Mouse (Mus musculus) forebrain, embryonic 10.5 days (tissue): ENCODE measurements around the gene Tmem184b. TPM values are rescaled to one million over a fixed set of nuclear protein-coding genes. Genes with fewer than 3 reads are reported as not detected.

ENCODE experiments used
- DNase-seq: peaks from one replicate; pipeline ENCODE4 v3.0.0-alpha.2; 2017; ENCODE audit warnings: low spot score; ENCODE audit errors: extremely low spot score
- H3K27ac ChIP-seq: fragments of 300-500 bp; sonication (generic); 2 replicates; pipeline ENCODE4 v1.5.1; 2016; ENCODE audit warnings: mild to moderate bottlenecking
- H3K27me3 ChIP-seq: fragments of 300-500 bp; sonication (generic); 2 replicates; pipeline ENCODE4 v1.6.1; 2016; ENCODE audit warnings: mild to moderate bottlenecking; ENCODE audit not compliant: poor library complexity, severe bottlenecking
- H3K36me3 ChIP-seq: fragments of 300-500 bp; sonication (generic); replicated peaks from 2 replicates; pipeline ENCODE4 v1.6.1; 2016; ENCODE audit warnings: mild to moderate bottlenecking, moderate library complexity
- H3K4me1 ChIP-seq: fragments of 300-500 bp; sonication (generic); 2 replicates; pipeline ENCODE4 v1.6.1; 2016
- H3K4me3 ChIP-seq: fragments of 300-500 bp; sonication (generic); 2 replicates; pipeline ENCODE4 v1.5.1; 2016; ENCODE audit warnings: mild to moderate bottlenecking, moderate library complexity
- H3K9me3 ChIP-seq: fragments of 300-500 bp; sonication (generic); 2 replicates; pipeline ENCODE4 v1.6.1; 2016; ENCODE audit warnings: mild to moderate bottlenecking, moderate library complexity
- WGBS: fragments of 180-500 bp; shearing (Covaris S2); methylation state at CpG from one replicate; pipeline ENCODE4 v1.1.7; 2016; 5-methylcytosine and 5-hydroxymethylcytosine counted together
- polyA plus RNA-seq: library from polyadenylated mRNA; unstranded; fragments of >200 nt; fragmentation: Nextera tagmentation; extraction: Ambion mirVana; gene quantifications from 2 replicates; pipeline ENCODE4 v1.2.1, GENCODE M21; 2016

The Tmem184b gene
- polyA plus RNA-seq, 1 experiment from 2014 or later: 50.0 TPM

- Histone ChIP-seq H3K4me3 (no peak overlapping the region), H3K9me3 (no peaks in the 10 kb centered on the region), H3K27me3 (peaks cover 64% of the 10 kb centered on the region), H3K36me3 (no peaks in the 10 kb centered on the region), H3K27ac (no peak overlapping the region), H3K4me1 (peaks cover 50% of the 10 kb centered on the region)
- WGBS: 83% methylated on average over 6 of the region's 6 CpGs
- no peak for DNase-seq
These were observed 50.9 kb downstream of the Tmem184b start for GRCm38 (mm10) chr15:79352479-79352878.

- Histone ChIP-seq H3K4me3 (peak overlapping the region; percentile 5), H3K27me3 (peaks cover 60% of the 10 kb centered on the region), H3K9me3 (no peaks in the 10 kb centered on the region), H3K4me1 (peaks cover 48% of the 10 kb centered on the region), H3K36me3 (no peaks in the 10 kb centered on the region), H3K27ac (peak overlapping the region; percentile 60)
- DNase-seq: no peak
- WGBS: 36% methylated on average over 15 of the region's 15 CpGs
These were observed 52.0 kb downstream of the Tmem184b start for GRCm38 (mm10) chr15:79351331-79351767.

GRCm38 (mm10) chr15:79350866-79351265 is 52.5 kb downstream of the Tmem184b start:
- no peak overlapping the region for H3K4me3 ChIP-seq
- H3K27ac ChIP-seq: no peak overlapping the region
- 90% methylated on average over 4 of the region's 4 CpGs for WGBS
- no peak for DNase-seq
- H3K36me3 ChIP-seq: no peaks in the 10 kb centered on the region
- H3K27me3 ChIP-seq: peaks cover 60% of the 10 kb centered on the region
- no peaks in the 10 kb centered on the region for H3K9me3 ChIP-seq
- peaks cover 48% of the 10 kb centered on the region for H3K4me1 ChIP-seq

GRCm38 (mm10) chr15:79348651-79349050 is 54.7 kb downstream of the Tmem184b start:
- Histone ChIP-seq H3K36me3 (no peaks in the 10 kb centered on the region), H3K4me1 (peaks cover 48% of the 10 kb centered on the region), H3K27me3 (peaks cover 58% of the 10 kb centered on the region), H3K27ac (no peak overlapping the region), H3K4me3 (peak overlapping the region; percentile 88), H3K9me3 (no peaks in the 10 kb centered on the region)
- DNase-seq: no peak
- WGBS: 69% methylated on average over 8 of the region's 8 CpGs

GRCm38 (mm10) chr15:79347845-79348506 is 55.4 kb downstream of the Tmem184b start:
- H3K27me3 ChIP-seq: peaks cover 57% of the 10 kb centered on the region

GRCm38 (mm10) chr15:79347165-79347844 is 56.1 kb downstream of the Tmem184b start:
- Histone ChIP-seq H3K36me3 (no peaks in the 10 kb centered on the region), H3K4me3 (peak overlapping the region; percentile 88), H3K27ac (peak overlapping the region; percentile 92), H3K27me3 (peaks cover 51% of the 10 kb centered on the region), H3K9me3 (no peaks in the 10 kb centered on the region), H3K4me1 (peaks cover 48% of the 10 kb centered on the region)
- peak; percentile 95 for DNase-seq
- under 1% methylated on average over 61 of the region's 61 CpGs for WGBS

More at GRCm38 (mm10) chr15:79347845-79348506, 55.4 kb downstream of the Tmem184b start:
- Histone ChIP-seq H3K36me3 (no peaks in the 10 kb centered on the region), H3K4me1 (peaks cover 48% of the 10 kb centered on the region), H3K27ac (peak overlapping the region; percentile 92), H3K4me3 (peak overlapping the region; percentile 88), H3K9me3 (no peaks in the 10 kb centered on the region)
- under 1% methylated on average over 46 of the region's 46 CpGs for WGBS
- peak; percentile 71 for DNase-seq

- H3K36me3 ChIP-seq: no peaks in the 10 kb centered on the region
- WGBS: 52% methylated on average over 8 of the region's 8 CpGs
- no peaks in the 10 kb centered on the region for H3K9me3 ChIP-seq
- DNase-seq: no peak
- H3K4me1 ChIP-seq: peaks cover 37% of the 10 kb centered on the region
- H3K27ac ChIP-seq: peak within 1 kb of the TSS; percentile 92
- peak within 1 kb of the TSS; percentile 88 for H3K4me3 ChIP-seq
- peaks cover 42% of the 10 kb centered on the region for H3K27me3 ChIP-seq
These were observed 57.1 kb downstream of the Tmem184b start, which contains the start of gene Maff for GRCm38 (mm10) chr15:79346051-79346793. Gene Maff (plus strand): TSS chr15:79346621.

GRCm38 (mm10) chr15:79344627-79345026 is 58.7 kb downstream of the Tmem184b start:
- Histone ChIP-seq H3K27me3 (peaks cover 29% of the 10 kb centered on the region), H3K9me3 (no peaks in the 10 kb centered on the region), H3K4me1 (peaks cover 35% of the 10 kb centered on the region), H3K27ac (no peak overlapping the region), H3K4me3 (no peak overlapping the region), H3K36me3 (no peaks in the 10 kb centered on the region)
- 82% methylated on average over 4 of the region's 4 CpGs for WGBS
- no peak for DNase-seq

- Histone ChIP-seq H3K4me1 (peaks cover 21% of the 10 kb centered on the region), H3K36me3 (no peaks in the 10 kb centered on the region), H3K9me3 (peaks cover 5% of the 10 kb centered on the region; the same call in 1 of the 2 replicates), H3K27ac (no peak overlapping the region), H3K4me3 (no peak overlapping the region), H3K27me3 (peaks cover 15% of the 10 kb centered on the region)
- DNase-seq: no peak
- 79% methylated on average over 6 of the region's 6 CpGs for WGBS
These were observed 60.6 kb downstream of the Tmem184b start for GRCm38 (mm10) chr15:79342641-79343337.

GRCm38 (mm10) chr15:79338978-79339377 is 64.4 kb downstream of the Tmem184b start:
- 76% methylated on average over 5 of the region's 5 CpGs for WGBS
- no peak overlapping the region for H3K4me3 ChIP-seq
- peaks cover 16% of the 10 kb centered on the region for H3K4me1 ChIP-seq
- no peaks in the 10 kb centered on the region for H3K27me3 ChIP-seq
- DNase-seq: no peak
- H3K36me3 ChIP-seq: no peaks in the 10 kb centered on the region
- H3K27ac ChIP-seq: no peak overlapping the region
- H3K9me3 ChIP-seq: peaks cover 5% of the 10 kb centered on the region; the same call in 1 of the 2 replicates

- 55% methylated on average over 7 of the region's 7 CpGs for WGBS
- H3K27ac ChIP-seq: peak overlapping the region; percentile 65
- no peaks in the 10 kb centered on the region for H3K36me3 ChIP-seq
- DNase-seq: no peak
- H3K27me3 ChIP-seq: no peaks in the 10 kb centered on the region
- H3K9me3 ChIP-seq: peaks cover 5% of the 10 kb centered on the region; the same call in 1 of the 2 replicates
- H3K4me1 ChIP-seq: peaks cover 14% of the 10 kb centered on the region
- no peak overlapping the region for H3K4me3 ChIP-seq
These were observed 68.2 kb downstream of the Tmem184b start for GRCm38 (mm10) chr15:79335061-79335655.

- Histone ChIP-seq H3K27me3 (no peaks in the 10 kb centered on the region), H3K36me3 (no peaks in the 10 kb centered on the region), H3K4me3 (no peak overlapping the region), H3K27ac (no peak overlapping the region), H3K4me1 (peaks cover 19% of the 10 kb centered on the region), H3K9me3 (peaks cover 2% of the 10 kb centered on the region; the same call in 1 of the 2 replicates)
- DNase-seq: no peak
- WGBS: 82% methylated on average over 4 of the region's 4 CpGs
These were observed 70.0 kb downstream of the Tmem184b start for GRCm38 (mm10) chr15:79333409-79333808.
